Mouse (Mus musculus) midbrain, postnatal 0 days (tissue): ENCODE data around the gene Kcnq4. TPM values are rescaled to one million over a fixed set of nuclear protein-coding genes. Genes with fewer than 3 reads are reported as not detected.

Experiments
- ATAC-seq: fragments of 200-750 bp; cut with Nextera tagmentation; 2 replicates; pipeline ENCODE4 v1.8.0; 2017; ENCODE audit warnings: moderate number of reproducible peaks, mild to moderate bottlenecking, moderate TSS enrichment, moderate library complexity; ENCODE audit not compliant: low FRiP score
- DNase-seq: peaks from one replicate; pipeline ENCODE4 v3.0.0-alpha.2; 2015; ENCODE audit warnings: low spot score
- H3K27ac ChIP-seq: fragments of 300-500 bp; sonication (generic); 2 replicates; pipeline ENCODE4 v1.5.1; 2014; ENCODE audit warnings: low read depth, mild to moderate bottlenecking, low read length, mixed read lengths
- H3K27me3 ChIP-seq: fragments of 300-500 bp; sonication (generic); 2 replicates; pipeline ENCODE4 v1.6.1; 2014; ENCODE audit warnings: low read length, control low read depth, mixed read lengths; ENCODE audit not compliant: insufficient read depth
- H3K36me3 ChIP-seq: fragments of 300-500 bp; sonication (generic); 2 replicates; pipeline ENCODE4 v1.6.1; 2014; ENCODE audit warnings: low read length, control low read depth, mixed read lengths; ENCODE audit not compliant: insufficient read depth
- H3K4me1 ChIP-seq: fragments of 300-500 bp; sonication (generic); 2 replicates; pipeline ENCODE4 v1.6.1; 2014; ENCODE audit warnings: mild to moderate bottlenecking, control low read depth, antibody characterized with exemption, low read length, mixed read lengths; ENCODE audit not compliant: insufficient read depth
- H3K4me2 ChIP-seq: fragments of 300-500 bp; sonication (generic); 2 replicates; pipeline ENCODE4 v1.6.1; 2014; ENCODE audit warnings: low read depth, mild to moderate bottlenecking, low read length, mixed read lengths; ENCODE audit not compliant: poor library complexity, severe bottlenecking
- H3K4me3 ChIP-seq: fragments of 300-500 bp; sonication (generic); 2 replicates; pipeline ENCODE4 v1.5.1; 2014; ENCODE audit warnings: low read depth, mild to moderate bottlenecking, low read length, moderate library complexity
- H3K9ac ChIP-seq: fragments of 300-500 bp; sonication (generic); replicated peaks from 2 replicates; pipeline ENCODE4 v1.6.1; 2014; ENCODE audit warnings: mild to moderate bottlenecking, low read length, moderate library complexity, mixed read lengths; ENCODE audit not compliant: poor library complexity, severe bottlenecking
- H3K9me3 ChIP-seq: fragments of 300-500 bp; sonication (generic); 2 replicates; pipeline ENCODE4 v1.6.1; 2016; ENCODE audit warnings: low read length, control low read depth
- CTCF ChIP-seq: IDR thresholded peaks from 2 replicates; pipeline ENCODE4 v1.5.1; 2016; ENCODE audit warnings: antibody characterized with exemption, mild to moderate bottlenecking
- WGBS: fragments of 180-500 bp; shearing (Covaris S2); extraction: QIAGEN DNeasy Blood & Tissue Kit; methylation state at CpG from one replicate; pipeline ENCODE4 v1.1.7; 2014; 5-methylcytosine and 5-hydroxymethylcytosine counted together
- polyA plus RNA-seq: library from polyadenylated mRNA; unstranded; fragments of >200 nt; fragmentation: Nextera tagmentation; extraction: Ambion mirVana; gene quantifications from 2 replicates; pipeline ENCODE4 v1.2.1, GENCODE M21; 2015
- total RNA-seq: library from RNA; depleted of rRNA; stranded (reverse); fragments of >200 nt; gene quantifications from 2 replicates; pipeline ENCODE4 v1.2.3, GENCODE M21; 2014

The Kcnq4 gene
- total and polyA plus RNA-seq, 2 experiments from 2014 or later: 4.2 to 9.8 TPM

DNA sequence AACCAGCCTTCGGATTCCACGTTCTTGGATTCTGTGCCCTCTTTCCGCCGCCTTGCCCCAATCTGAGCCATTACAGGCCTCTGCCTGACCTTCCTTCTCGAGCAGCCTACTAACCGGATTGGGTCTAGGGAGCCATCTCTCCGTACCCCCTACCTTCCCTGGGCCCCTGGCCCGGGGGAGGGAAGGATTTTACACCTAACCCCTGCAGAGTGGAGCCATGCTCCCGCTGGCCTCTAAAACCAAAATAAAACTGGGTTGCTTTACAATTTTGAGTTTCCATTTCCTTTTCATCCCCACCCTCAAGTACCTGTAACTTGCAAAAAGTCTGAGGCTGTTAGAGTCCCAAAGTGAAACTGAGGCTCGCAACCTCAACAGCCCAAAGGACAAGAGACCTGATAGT lies 80.9 kb downstream of the Kcnq4 start:
- no peak overlapping the region for H3K27ac ChIP-seq
- DNase-seq (no peak), ATAC-seq (peak; percentile 0; the same call in 1 of the 2 replicates)
- H3K9ac ChIP-seq: peak overlapping the region; percentile 66
- H3K27me3 ChIP-seq: peaks cover 13% of the 10 kb centered on the region; the same call in 1 of the 2 replicates
- 17% methylated on average over 10 of the region's 10 CpGs for WGBS
- no peaks in the 10 kb centered on the region for H3K36me3 ChIP-seq
- no peaks in the 10 kb centered on the region; the same call in 1 of the 2 replicates for H3K4me1 ChIP-seq
- H3K4me2 ChIP-seq: peak overlapping the region; percentile 96
- H3K4me3 ChIP-seq: peak overlapping the region; percentile 48
- no peaks in the 10 kb centered on the region for H3K9me3 ChIP-seq
- TF ChIP-seq CTCF: no peak

DNA sequence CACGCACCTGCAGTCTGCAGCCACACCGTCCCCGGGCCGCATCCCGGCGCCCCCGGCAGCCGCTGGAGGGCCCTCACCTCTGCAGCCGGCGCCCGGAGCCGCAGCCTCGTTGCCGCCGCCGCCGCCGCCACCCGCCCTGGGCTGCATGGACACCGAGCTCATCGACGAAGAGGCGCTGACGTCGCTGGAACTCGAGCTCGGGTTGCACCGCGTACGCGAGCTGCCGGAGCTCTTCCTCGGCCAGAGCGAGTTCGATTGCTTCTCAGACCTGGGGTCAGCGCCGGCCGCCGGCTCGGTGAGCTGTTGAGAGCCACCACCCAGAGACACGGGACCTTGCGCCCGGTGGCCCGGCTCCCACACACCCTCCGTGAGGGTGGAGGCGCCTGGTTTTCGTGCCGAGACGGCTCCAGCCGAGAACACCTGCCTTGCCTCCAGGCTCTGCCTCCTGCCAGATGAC lies 81.3 kb downstream of the Kcnq4 start:
- Histone ChIP-seq H3K9me3 (no peaks in the 10 kb centered on the region), H3K27me3 (peaks cover 13% of the 10 kb centered on the region; the same call in 1 of the 2 replicates), H3K27ac (peak overlapping the region; percentile 34; the same call in 1 of the 2 replicates), H3K36me3 (no peaks in the 10 kb centered on the region), H3K4me1 (no peaks in the 10 kb centered on the region; the same call in 1 of the 2 replicates), H3K9ac (peak overlapping the region; percentile 66), H3K4me2 (peak overlapping the region; percentile 96), H3K4me3 (peak overlapping the region; percentile 48)
- WGBS: under 1% methylated on average over 32 of the region's 50 CpGs
- peak; percentile 42 for DNase-seq
- no peak for TF ChIP-seq CTCF
- peak; percentile 48 for ATAC-seq

DNA sequence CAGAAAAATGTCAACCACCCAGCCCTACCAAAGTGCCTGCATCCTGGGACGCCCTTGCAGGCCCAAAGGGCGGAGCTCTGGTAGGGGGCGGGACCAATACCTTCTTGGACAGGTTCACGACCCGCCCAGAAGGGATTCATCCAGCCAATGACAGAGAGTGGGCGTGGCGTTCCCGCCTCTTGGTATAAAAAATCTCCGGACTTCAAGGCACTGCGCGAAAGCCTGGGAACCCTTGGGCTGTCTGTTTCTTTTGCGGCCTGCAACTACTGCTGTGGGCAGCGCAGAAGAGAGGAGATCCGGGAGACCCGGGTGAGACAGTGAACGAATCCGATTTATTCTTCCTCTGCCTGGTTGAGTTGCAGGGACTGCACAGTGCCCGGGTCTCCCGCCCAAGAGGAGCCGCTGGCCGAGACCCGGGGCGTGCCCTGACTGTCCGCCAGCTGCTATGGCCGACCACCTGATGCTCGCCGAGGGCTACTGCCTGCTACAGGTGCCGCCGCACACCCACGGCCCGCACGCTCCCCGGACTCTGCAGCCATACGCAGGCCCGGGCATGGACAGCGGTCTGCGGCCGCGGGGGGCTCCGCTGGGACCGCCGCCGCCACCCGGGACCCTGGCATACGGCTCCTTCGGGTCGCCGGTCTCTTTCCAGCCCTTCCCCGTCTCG lies 81.9 kb downstream of the Kcnq4 start, which contains the start of gene Cited4:
Gene Cited4, plus strand, starts transcription at position 215 of the 667 bp plus-strand sequence.
- WGBS: 1% methylated on average over 49 of the region's 50 CpGs

DNA sequence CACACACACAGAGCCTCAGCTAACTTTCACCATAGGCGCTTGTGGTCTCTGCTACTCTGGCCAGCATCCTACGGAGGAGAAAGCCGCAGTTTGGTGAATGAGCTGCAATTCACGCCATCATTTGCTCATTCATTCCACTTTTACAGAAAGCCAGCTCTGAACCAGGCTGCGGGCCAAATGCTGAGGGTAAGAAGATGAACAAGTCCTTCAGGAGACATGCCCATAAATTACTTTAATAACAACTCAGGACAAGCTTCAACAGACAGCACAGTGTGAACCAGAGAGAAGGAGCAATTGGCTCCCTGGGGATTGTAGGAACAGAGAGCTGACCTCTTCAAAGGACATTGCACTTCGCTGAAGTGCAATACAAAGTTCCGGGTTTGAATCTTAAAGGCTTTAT lies 82.6 kb downstream of the Kcnq4 start:
- DNase-seq (no peak), ATAC-seq (no peak)
- TF ChIP-seq CTCF: no peak
- Histone ChIP-seq H3K27ac (no peak overlapping the region), H3K36me3 (no peaks in the 10 kb centered on the region), H3K4me3 (no peak overlapping the region), H3K9me3 (no peaks in the 10 kb centered on the region), H3K4me2 (no peak overlapping the region), H3K4me1 (no peaks in the 10 kb centered on the region; the same call in 1 of the 2 replicates), H3K9ac (no peak overlapping the region), H3K27me3 (peaks cover 13% of the 10 kb centered on the region; the same call in 1 of the 2 replicates)
- WGBS: 60% methylated on average over 7 of the region's 7 CpGs

More for the DNA sequence above, 81.9 kb downstream of the Kcnq4 start, which contains the start of gene Cited4:
- peak within 1 kb of the TSS; percentile 66 for H3K9ac ChIP-seq
- no peaks in the 10 kb centered on the region for H3K9me3 ChIP-seq
- DNase-seq: peak; percentile 90
- H3K4me1 ChIP-seq: no peaks in the 10 kb centered on the region; the same call in 1 of the 2 replicates
- peak within 1 kb of the TSS; percentile 34; the same call in 1 of the 2 replicates for H3K27ac ChIP-seq
- peaks cover 13% of the 10 kb centered on the region; the same call in 1 of the 2 replicates for H3K27me3 ChIP-seq
- ATAC-seq: peak; percentile 86
- no peak for TF ChIP-seq CTCF
- peak within 1 kb of the TSS; percentile 48 for H3K4me3 ChIP-seq
- H3K36me3 ChIP-seq: no peaks in the 10 kb centered on the region
- peak within 1 kb of the TSS; percentile 96 for H3K4me2 ChIP-seq

DNA sequence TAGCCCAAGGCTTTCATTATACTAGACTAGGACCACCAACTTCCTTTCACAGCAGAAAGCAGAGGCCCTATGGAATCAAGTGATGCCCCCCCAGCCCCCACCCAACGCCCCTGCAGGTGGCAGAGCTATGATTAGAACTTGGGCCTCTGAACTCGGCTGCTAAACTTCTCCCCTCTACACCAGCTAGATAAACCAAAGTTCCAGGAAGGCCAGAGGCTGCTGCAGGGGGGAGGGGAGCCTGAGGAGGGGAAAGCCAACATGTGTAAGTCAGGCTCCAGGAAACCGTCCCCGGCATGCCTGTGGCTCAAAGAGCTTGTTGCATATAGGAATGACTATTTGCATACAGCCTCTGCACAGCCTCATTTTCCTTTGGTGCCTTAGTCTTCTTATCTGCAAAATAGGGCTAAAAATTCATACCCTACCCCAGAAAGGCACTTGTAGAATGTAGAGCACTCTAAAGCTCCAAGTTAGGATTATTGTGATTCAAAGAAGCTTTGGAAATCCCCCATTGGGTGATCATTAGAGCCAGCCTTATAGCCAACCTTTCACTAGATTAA lies 83.2 kb downstream of the Kcnq4 start:
- no peak overlapping the region for H3K9ac ChIP-seq
- H3K27ac ChIP-seq: no peak overlapping the region
- WGBS: 44% methylated on average over 4 of the region's 4 CpGs
- peaks cover 13% of the 10 kb centered on the region; the same call in 1 of the 2 replicates for H3K27me3 ChIP-seq
- H3K9me3 ChIP-seq: no peaks in the 10 kb centered on the region
- H3K4me1 ChIP-seq: no peaks in the 10 kb centered on the region; the same call in 1 of the 2 replicates
- H3K4me3 ChIP-seq: no peak overlapping the region
- no peak overlapping the region for H3K4me2 ChIP-seq
- no peak for TF ChIP-seq CTCF
- ATAC-seq (no peak), DNase-seq (no peak)
- no peaks in the 10 kb centered on the region for H3K36me3 ChIP-seq

DNA sequence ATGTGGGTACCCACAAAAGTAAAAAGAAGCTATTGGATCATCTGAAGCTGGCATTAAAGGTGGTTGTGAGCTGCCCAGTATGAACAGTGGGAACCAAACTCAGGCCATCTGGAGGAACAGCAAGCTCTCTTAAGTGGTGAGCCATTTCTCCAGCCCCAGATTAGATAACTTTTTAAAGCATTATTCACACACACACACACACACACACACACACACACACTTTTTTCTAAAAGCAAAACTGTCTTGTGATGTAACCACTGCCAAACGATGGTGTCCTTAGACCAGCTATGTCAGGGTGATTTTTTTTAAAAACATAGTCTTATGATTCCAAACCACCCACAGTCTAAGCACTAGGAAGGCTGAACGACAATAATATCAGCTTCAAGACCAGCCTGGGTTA lies 83.8 kb downstream of the Kcnq4 start:
- DNase-seq (no peak), ATAC-seq (no peak)
- TF ChIP-seq CTCF: no peak
- Histone ChIP-seq H3K36me3 (no peaks in the 10 kb centered on the region), H3K9ac (no peak overlapping the region), H3K4me2 (no peak overlapping the region), H3K27ac (no peak overlapping the region), H3K9me3 (no peaks in the 10 kb centered on the region), H3K4me1 (no peaks in the 10 kb centered on the region; the same call in 1 of the 2 replicates), H3K4me3 (no peak overlapping the region), H3K27me3 (peaks cover 13% of the 10 kb centered on the region; the same call in 1 of the 2 replicates)
- 83% methylated on average over 2 of the region's 2 CpGs for WGBS
